In the genomic region with DNA sequence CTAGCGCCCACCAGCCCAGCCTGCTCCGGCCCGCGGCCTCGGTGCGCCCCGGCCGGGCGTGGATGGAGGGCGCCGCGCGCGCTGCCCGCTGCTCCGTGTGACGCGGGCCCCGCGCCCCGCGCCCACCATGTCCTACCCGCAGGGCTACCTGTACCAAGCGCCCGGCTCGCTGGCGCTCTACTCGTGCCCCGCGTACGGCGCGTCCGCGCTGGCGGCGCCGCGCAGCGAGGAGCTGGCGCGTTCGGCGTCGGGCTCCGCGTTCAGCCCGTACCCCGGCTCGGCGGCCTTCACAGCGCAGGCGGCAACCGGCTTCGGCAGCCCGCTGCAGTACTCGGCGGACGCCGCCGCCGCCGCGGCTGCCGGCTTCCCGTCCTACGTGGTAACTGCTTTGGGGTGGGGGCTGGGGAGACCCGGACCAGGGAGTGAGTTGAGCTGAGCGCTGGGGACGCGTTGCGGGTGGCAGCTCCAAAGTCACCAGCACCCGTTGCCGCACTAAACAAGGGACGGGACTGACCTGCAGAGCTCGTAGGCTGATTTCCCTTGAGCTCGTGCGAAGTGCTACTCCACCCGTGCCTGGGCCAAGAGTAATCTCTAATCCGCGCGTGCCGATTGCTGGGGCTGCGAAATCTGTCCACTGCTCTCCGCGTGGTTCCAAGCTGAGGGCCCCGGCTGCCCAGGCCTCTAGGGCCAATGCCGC, we compare ENCODE assay signal across 9 mouse cellular contexts. TPM values are rescaled to one million over a fixed set of nuclear protein-coding genes. Genes with fewer than 3 reads are reported as not detected.
DNase-seq lines count a peak whose midpoint lies in the region; ATAC-seq and TF ChIP-seq lines count a peak whose summit lies in the region.
"Had no signal": no experiment of that assay in that cellular context is flagged by ENCODE, and none has a peak within 500 bp of the region (broad histone marks: within the 10 kb centered on the region; RNA-seq: fewer than 3 reads in every experiment).

No protein-coding gene starts in this region.

- intact Hi-C loops in heart, adult 2 months (cut with DNase I): no loop called here
- intact Hi-C loops in heart, postnatal 25 days (cut with DNase I): no loop called here
- intact Hi-C loops in left cerebral cortex, postnatal 36 days (cut with DNase I): loop anchor here (5.0 kb wide), 2 partner anchors 337 to 633 kb away; partner anchors contain the start of gene Irx4

- H3K79me2 ChIP-seq in heart, adult 2 months (replicated peaks; ENCODE audit: control insufficient read depth, insufficient read depth, low read length): no peaks in the 10 kb centered on the region

- H3K27ac ChIP-seq in heart, adult 2 months: no peak overlapping the region
- H3K27ac ChIP-seq in liver, postnatal 0 days (ENCODE audit: low read depth): no peak overlapping the region

- peak in 1 of 2 experiments; percentile 36 for DNase-seq in heart, adult 2 months
- DNase-seq in heart, postnatal 25 days (ENCODE audit: low spot score): no peak
- peak; percentile 55 for DNase-seq in embryo, embryonic 10 days (ENCODE audit: low spot score)
- peak; percentile 26 for DNase-seq in heart, postnatal 4 days
- no peak for DNase-seq in liver, postnatal 0 days
- no peak for DNase-seq in layer of hippocampus, adult 9-11 months
- DNase-seq in left cerebral cortex, postnatal 36 days (ENCODE audit: low spot score in 2 of 2): no peak
- DNase-seq in cerebellum, adult 11 months: no peak

- peak overlapping the region; percentile 49 for H3K9ac ChIP-seq in heart, adult 2 months (ENCODE audit: low read depth, low read length)
- no peak overlapping the region for H3K9ac ChIP-seq in liver, postnatal 0 days (replicated peaks)

- no peak for TF ChIP-seq POLR2A in heart, adult 2 months (IDR thresholded peaks at IDR 0.05; ENCODE audit: insufficient read depth, low read depth, low read length)

- H3K4me3 ChIP-seq in heart, adult 2 months: peak overlapping the region; percentile 40
- H3K4me3 ChIP-seq in liver, postnatal 0 days (ENCODE audit: low read depth, low read length): peak overlapping the region; percentile 37

- no peaks in the 10 kb centered on the region for H3K36me3 ChIP-seq in heart, adult 2 months (ENCODE audit: control insufficient read depth, insufficient read depth, low read length)
- H3K36me3 ChIP-seq in liver, postnatal 0 days (replicated peaks; ENCODE audit: insufficient read depth, low read length): no peaks in the 10 kb centered on the region

- peak overlapping the region; percentile 57 for H3K4me2 ChIP-seq in liver, postnatal 0 days (ENCODE audit: low read depth, low read length)

- WGBS in heart, adult 2 months: under 1% methylated on average over 69 of the region's 88 CpGs
- WGBS in liver, postnatal 0 days (ENCODE audit: insufficient replicate concordance): 3% methylated on average over 86 of the region's 88 CpGs

- peaks cover 24% of the 10 kb centered on the region for H3K27me3 ChIP-seq in heart, adult 2 months (ENCODE audit: control insufficient read depth, insufficient read depth, low read length)
- H3K27me3 ChIP-seq in liver, postnatal 0 days (ENCODE audit: insufficient read depth, low read length): peaks cover 95% of the 10 kb centered on the region

- 0 out of 2 replicates have a peak, but pooled peaks have one; percentile 19 for ATAC-seq in liver, postnatal 0 days

- no peaks in the 10 kb centered on the region for H3K9me3 ChIP-seq in liver, postnatal 0 days (ENCODE audit: low read length)

- no peaks in the 10 kb centered on the region for H3K4me1 ChIP-seq in heart, adult 2 months (ENCODE audit: control insufficient read depth, insufficient read depth, low read length)
- H3K4me1 ChIP-seq in liver, postnatal 0 days (ENCODE audit: insufficient read depth): peaks cover 3% of the 10 kb centered on the region; the same call in 1 of the 2 replicates

- TF ChIP-seq CTCF in heart, adult 2 months (IDR thresholded peaks at IDR 0.05): no peak
- TF ChIP-seq CTCF in liver, postnatal 0 days (IDR thresholded peaks at IDR 0.05; ENCODE audit: low read depth): no peak

- no peak for TF ChIP-seq EP300 in heart, adult 2 months (IDR thresholded peaks at IDR 0.05; ENCODE audit: insufficient read depth, low read depth, low read length)
- no peak for TF ChIP-seq EP300 in liver, postnatal 0 days (IDR thresholded peaks at IDR 0.05; ENCODE audit: low read depth)

RNA-seq across cellular contexts. Expression of gene Irx2, which starts 0.5 kb away (rescaled TPM):
- total RNA-seq in heart, adult 2 months (2021): 1 to 10 TPM; 4.5 to 4.8 TPM
- 3.8 and 4.5 TPM in 2 replicates for polyA plus RNA-seq in heart, adult 2 months (2012; rRNA removed)
- total RNA-seq in heart, postnatal 25 days (2021): 1 to 10 TPM; 4.5 to 5.0 TPM
- total RNA-seq in heart, postnatal 4 days (2021): 10 to 100 TPM; 12.4 to 15.5 TPM
- polyA plus RNA-seq in liver, postnatal 0 days (2015; fragmentation: Nextera tagmentation; extraction: Ambion mirVana): not detected in 2 replicates
- total RNA-seq in left cerebral cortex, postnatal 36 days (2021): not detected
- total RNA-seq: MEL had no signal

Comparison
In these comparisons a context has a peak if more than half of its experiments do, and no peak if none do; other contexts are left out.
1. DNase-seq: peak in embryo, embryonic 10 days (single experiment) and heart, postnatal 4 days (single experiment); none in heart, postnatal 25 days (single experiment), liver, postnatal 0 days (single experiment), layer of hippocampus, adult 9-11 months (single experiment), left cerebral cortex, postnatal 36 days (0 of 2) and cerebellum, adult 11 months (single experiment).
2. RNA of gene Irx2, which starts 0.5 kb away (total RNA-seq): 12.4 to 15.5 TPM in heart, postnatal 4 days, 4.5 to 5.0 TPM in heart, postnatal 25 days and 4.5 to 4.8 TPM in heart, adult 2 months; not detected in left cerebral cortex, postnatal 36 days; every median in the first group is over 4 times any median in the second.